Mouse (Mus musculus): ENCODE measurements around the gene Gm12789.

DNA sequence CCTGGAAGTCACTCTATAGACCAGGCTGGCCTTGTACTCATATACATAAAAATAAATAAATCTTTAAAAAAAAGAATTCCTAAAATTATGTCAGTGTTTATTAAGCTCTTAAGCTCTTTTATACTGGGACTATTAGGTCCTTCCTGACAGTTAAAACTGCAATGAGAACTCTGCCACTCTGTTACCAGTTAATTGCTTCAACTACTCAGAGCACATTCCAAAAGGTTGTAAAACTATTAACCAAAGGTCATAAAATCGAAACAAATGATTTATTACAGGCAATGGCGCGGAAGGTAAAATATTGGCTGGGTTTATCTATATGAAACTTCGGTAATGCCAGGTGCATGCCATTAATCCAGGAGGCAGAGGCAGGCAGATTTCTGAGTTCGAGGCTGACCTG lies 748 bp upstream of the Gm12789 start:
- TF ChIP-seq CTCF (IDR thresholded peaks at IDR 0.05) (no peak), EP300 (IDR thresholded peaks at IDR 0.05) (no peak)

Data from lung, postnatal 0 days (tissue).